Mouse (Mus musculus) B cell, adult 2 months (primary cell): Measurements from ENCODE around the gene Ctnnbl1.

Source experiments
- DNase-seq, 2 experiments: peaks; one replicate each; pipeline ENCODE4 v3.0.0; 2022

Gene Ctnnbl1

DNA sequence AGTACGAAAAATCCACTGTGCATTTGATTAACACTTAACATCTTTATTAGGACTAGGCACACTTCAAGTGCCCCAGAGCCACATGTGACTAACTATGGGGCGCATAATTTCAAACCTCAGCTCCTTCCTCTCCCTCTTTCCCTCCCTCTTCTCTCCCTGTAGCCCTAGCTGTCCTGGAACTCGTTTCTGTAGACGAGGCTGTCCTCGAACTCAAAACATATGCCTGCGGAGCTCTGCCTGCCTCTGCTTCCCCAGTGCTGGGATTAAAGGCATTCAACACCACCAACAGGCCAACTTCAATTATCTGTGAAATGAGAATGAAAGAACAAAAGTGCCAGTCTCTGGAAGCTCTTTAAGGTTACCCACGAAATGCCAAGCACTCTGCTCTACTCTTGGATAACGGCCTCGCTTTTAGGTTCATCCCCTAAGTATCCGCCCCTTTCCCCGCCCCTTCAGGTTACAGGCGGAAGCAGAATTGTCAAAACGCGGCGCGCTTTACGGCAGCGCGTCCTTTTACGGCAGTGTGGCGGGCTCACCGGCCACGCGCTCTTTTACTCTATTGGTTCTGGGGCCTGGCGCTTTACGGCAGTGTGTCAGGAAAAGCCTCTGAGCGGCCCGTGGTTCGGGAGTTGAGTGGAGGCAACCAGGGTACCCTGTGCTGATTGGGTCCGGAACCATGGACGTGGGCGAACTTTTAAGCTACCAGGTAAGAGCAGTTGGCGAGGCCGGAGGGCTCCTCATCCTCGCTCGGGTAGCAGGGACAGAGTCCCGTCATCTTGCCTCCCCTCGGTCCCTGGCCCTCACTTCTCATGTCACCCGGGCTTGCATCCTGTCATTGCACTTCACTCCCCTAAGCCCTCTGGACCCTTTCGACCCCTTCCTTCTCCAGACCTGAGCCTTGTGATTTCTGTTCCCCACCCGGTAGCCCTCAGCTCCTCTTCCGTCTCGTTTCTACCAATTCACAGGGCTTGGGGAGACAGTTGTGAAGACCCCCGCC lies at the start of gene Ctnnbl1:
Gene Ctnnbl1, plus strand, starts transcription at position 548 of the 997 bp plus-strand sequence.
- peak; percentile 99 for DNase-seq

DNA sequence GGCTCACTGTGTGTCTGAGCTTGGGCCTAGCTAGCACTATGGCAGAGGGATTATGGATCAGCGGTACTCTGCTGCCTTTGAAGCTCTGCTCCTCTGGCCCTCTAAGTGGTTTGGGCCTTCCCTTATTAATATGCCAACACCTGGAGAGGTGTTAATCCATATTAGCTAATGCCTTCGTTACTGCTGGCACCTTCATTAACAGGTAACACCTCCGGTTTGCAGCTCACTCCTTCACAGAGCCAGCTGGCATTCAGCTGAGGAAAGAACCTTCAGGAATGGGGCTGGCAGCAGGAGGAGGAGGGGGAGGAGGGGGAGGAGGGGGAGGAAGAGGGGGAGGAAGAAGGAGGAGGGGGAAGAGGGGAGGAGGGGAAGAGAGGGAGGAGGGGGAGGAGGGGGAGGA lies 49.7 kb upstream of the Ctnnbl1 start:
- DNase-seq, result no peak

DNA sequence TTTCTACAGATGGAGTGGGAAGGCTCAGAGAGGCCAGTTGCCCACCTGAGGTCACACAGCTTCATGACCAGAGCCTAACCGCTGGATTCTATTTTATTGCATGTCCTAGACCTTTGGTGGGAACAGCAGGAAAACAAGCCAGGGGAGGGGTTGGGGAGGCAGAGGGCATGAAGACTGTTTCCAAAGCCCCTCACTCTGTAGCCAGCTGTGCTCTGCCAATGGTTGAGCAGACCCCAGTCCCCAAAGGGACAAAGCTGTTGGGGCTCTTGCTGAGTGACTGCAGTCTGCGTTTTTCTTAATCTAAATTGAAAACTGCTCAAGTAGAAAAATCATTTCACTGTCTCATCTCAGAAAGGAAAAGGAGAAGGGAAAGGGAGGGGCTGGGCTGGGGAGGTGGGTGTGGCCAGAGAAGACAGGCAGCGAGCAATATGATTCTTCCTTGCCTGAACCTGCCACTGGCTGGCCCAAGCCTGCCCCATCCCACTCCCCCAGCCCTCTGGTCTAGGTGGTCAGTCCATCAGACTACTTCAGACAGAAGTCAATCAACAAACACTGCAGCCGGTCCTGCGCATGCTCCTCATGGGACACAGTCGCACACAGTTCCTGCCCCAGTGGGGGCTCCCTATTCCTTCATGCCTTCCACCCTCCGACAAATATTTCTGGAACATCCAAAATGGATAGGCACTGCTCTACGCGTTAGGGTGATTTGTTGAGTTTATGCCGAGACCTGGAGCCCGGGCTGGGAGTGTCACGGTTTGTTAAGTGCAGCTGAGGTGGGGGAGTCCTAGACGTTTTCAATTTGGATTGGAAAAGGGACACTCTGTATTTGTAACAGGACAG lies 45.7 kb upstream of the Ctnnbl1 start:
- DNase-seq, result no peak

DNA sequence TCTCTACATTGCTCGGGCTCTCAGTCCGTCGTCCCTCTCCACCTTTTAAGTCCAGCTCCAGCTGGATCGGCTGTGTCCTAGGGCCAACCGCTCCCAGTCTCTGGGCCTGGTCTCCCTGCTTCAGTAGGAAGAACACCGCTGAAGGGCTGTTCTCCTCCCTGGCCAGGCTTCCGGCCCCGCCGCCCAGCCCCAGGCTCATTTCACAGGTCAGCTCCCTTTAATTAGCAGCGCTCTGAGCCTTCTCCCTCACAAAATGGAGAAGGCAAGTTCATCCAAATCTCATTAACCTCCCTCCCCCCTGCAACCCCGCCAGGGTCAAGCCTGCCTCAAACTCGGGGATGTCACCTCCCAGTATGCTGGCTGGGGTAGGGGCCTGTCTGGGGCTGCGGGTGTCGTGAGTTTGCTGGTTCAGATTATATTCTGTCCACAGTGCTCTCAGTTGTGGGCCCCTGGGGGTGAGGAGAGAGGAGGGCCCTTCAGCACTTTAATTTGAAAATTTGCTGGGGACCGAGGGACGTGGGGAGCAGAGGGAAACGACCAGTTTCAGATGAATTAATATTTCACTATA lies 44.8 kb upstream of the Ctnnbl1 start:
- DNase-seq, result no peak

DNA sequence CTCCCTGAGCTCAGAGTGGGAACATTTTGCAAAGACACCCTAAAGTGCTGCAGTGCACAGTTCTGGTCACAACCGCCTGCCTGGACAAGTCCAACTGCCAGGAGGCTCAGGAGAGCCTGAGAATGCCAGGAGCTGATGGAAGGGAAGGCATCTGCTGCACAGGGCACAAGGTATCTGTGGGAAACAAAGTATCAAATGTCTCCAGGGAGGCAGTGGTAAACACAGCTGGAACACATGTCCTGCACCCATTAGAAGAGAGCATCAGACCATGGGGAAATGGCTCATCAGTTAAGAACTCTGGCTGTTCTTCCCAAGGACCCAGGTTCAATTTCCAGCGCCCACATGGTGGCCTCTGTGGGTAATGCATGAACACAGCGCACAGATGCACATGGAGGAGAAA lies 43.6 kb upstream of the Ctnnbl1 start:
- DNase-seq, result no peak

DNA sequence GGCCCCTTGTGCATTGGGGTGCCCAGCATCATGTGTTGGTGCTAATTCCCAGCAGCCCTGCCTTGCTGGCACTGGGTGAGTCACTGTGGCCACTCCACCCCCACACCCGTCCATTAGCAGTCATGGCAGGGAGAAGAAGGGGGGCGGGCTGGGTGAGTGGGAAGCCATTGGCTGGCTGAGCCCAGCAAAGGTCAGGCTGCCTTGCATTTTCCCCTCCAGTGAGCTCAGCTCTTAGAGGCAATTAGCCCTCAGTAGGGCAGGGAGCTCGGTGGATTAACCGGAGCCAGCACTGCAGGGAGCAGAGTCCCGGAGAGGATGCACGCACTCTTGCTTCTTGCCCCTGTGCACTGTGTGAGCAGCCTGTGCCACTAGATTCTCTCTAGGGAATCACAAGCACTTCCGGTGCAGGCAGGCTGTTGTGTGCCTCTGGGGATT lies 40.9 kb upstream of the Ctnnbl1 start:
- peak in 1 of 2 experiments; percentile 11 for DNase-seq

DNA sequence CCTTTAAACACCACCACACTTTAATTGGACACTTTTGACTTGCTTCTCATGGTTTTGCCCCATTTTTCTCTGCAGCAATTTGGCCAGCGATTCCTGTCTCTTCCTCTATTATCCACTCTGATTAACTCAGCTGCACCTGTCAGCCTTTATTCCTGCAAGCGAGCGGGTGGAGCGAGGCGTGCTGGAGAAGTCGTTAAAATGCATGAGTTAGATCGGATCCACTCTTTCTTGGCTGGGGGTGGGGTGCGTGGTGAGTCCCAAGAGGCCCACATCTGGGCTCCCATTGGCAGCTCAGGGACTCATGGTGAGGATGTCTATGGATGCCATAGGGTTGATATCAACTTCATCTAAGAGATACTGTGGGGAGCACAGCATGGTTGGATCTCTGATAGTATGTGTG lies 34.0 kb upstream of the Ctnnbl1 start:
- DNase-seq, result no peak

DNA sequence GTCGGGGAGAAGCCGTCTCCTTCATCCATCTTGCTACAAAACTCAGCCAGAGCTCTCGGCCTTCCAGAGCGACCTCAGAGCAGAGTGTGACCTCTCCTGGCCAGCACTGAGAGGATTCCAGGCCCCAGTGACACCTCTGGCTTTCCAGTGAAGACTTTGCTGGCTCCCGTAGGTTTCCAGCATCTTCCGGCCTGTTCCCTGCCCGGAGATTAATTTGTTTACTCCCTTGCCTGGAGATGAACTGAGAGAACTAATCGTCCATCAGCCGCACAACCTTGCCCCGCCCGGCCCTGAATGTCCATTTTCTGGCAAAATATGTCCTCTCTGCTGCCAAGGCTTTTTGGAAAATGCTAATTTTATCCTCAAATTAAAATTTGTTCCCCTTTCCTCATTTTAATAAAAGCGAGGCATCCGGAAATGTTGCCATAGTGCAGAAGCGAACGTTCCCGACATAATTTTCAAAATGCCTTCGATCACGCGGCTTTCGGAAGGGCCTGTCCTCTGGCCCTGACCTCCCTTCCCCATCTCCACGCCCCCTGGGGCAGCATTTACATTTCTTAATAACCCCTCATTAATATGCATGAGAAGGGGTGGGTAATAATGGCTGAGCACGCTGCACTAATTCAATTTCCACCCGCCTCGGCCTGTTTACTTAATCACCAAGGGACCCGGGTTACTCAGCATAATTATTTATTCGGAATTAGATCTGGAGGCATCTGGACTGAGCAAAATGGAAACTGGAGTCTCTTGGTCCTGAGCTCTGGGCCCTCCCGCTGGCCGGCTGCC lies 32.0 kb upstream of the Ctnnbl1 start:
- no peak for DNase-seq

DNA sequence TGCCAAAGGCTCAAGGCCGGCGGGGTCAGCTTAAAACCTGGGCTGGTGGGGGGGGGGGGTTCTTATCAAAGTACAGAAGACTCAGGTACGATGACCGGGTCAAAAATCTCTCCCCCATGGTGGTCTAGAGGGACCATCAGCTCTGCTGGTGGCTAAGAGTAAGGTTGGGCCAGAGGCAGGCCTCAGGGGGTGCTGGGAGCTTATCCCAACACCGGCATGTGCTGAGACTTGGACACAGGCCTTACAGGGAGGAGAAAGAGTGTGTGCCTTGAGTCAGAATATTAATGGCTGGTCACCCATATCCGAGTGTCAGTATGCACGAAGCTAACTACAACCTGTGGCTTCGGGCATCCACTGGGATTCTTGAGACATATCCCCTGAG lies 31.4 kb upstream of the Ctnnbl1 start:
- no peak for DNase-seq

DNA sequence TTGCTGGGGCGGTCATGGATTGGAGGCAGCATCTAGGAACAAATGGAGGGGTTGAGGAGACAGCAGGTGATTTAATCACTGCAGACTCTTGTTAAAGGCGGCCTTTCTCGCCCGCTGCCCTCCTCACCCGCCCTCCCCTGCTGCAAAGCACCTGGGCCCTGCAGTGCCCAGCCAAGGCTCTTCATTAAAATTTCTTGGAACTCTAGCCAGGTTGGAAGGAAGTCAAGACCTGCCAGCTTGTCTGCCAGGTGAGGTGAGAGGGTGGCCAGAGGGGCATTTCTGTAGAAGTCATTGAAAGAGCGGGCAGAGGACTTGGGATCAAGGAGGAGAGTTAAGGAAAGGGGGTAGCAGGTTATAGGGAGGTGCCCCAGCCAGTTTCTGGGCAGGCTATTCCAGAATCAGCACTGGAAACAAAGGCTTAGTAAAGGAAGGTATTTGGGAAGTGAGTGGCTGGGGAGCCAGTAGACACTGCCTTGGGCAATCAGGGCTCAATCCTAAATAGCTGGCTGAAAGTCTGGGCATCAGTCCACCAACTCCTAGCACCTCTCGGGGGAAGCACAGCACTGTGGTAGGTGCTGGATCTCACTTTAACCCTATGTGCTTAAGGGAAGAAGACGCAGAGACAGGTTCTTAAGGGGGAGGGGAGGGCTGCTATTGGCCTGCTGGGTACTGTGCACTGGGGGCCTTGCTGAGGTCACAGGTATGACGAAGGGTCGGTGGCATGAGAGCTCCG lies 29.8 kb upstream of the Ctnnbl1 start:
- no peak for DNase-seq

DNA sequence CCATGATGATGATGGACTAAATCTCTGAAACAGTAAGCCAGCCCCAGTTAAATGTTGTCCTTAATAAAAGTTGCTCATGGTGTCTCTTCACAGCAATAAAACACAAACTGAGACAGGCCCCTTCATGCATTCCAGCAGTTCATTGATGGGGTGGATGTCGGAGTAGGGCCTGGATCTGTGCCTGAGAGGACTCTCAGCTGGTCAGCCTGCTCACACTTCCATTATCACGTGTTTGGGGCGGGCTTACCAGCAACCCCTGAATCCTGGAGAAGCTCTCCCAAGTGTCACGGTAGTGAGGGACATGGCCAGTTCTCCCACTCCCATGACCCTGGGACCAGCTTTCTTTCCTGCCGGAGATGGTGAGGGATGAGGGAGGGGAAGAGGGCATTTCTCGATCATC lies 24.5 kb upstream of the Ctnnbl1 start:
- DNase-seq, result no peak

DNA sequence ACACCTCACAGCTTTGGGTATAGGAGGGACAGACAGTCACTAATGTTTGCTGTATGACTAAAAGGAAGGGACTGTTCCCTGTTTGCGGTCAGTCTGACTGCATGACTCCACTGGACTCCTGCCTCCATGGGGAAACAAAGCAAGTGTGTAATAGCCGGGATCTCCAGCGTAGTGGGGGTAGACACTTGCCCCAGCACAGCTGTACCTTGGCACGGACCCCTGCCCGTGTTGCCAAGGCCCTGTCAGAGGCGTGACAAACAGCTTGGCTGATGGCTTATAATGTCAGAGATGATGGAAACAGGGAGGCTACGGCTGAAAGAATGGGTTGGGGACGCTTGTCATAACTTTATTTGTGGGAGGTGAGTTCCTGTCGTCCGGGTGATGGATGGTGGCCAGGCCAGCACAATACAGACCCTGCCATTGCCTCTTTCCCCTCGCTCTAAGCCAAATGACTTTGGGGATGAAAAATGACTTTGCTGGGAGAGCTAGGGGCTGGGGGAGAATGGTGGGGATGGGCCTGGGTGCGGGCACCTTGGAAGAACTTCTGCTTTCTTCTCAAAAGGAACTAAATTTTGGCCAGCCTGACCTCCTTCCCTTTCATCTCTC lies 21.5 kb upstream of the Ctnnbl1 start:
- no peak for DNase-seq

DNA sequence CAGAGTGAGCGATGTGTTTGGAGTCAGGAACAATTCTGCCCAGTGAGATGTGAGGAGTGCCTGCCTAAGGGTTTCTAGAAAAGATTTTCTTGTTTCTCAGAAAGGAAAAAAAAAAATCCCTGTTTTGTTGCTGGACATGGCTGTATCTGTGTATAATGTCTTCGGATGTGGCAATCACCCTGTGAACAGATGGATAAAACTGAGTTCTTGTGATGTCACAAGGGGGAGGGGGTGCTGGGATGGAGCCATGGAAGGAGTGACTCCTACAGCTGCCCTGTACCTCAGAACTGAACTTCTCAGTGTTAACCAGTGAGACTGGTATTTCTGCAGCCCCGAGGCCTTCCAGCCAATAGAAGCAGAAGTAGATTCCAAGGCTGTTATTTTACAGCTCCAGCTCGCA lies 18.8 kb upstream of the Ctnnbl1 start:
- DNase-seq, result no peak

DNA sequence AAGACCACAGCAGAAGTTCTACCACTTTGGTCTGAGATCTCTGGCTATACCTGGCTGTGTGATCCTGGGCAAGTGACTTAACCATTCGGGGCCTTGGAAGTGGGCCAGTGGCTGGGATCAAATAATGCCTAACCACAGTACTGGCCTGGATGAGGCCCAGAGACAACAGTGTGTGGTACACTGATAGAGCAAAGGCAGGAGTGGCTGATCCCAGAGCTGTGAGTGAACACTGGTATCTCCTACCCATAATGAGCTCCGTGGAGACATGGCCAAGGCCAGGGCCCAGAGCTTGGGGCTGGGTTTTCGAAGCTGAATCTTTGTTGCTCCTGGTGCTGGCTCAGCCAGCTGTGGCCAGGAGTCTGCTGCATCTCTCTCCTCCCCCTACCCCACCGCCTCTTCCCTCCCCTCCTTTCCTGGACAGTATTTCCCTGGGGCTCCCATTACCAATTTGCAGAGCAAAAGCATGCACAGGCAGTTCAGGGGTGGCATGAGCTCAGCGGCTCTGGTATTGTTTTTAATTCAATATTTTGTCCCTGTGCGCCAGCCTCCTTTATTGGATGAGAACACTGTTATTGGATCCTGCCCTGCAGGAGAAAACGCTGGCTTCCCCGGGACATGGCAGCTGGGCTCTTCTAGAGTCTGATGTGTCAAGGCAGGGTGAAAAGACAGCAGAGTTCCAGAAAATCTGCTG lies 13.2 kb upstream of the Ctnnbl1 start:
- no peak for DNase-seq

DNA sequence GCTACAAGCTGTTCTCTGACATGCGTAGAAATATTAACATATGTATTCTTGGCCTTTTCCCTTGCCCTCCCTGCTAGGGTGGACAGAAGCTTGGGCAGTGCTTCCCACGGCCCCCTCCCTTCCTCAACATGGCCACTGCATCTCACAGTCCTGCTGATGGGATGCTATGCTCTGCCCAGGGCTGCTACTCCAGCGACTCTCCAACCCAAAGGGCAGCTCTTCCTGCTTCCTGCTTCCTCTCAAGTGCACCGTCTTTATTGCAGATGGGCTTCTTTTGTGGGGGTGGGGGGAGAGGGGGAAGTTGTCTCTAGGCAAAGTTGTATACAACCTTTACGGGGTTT lies 12.7 kb upstream of the Ctnnbl1 start:
- DNase-seq, result no peak

DNA sequence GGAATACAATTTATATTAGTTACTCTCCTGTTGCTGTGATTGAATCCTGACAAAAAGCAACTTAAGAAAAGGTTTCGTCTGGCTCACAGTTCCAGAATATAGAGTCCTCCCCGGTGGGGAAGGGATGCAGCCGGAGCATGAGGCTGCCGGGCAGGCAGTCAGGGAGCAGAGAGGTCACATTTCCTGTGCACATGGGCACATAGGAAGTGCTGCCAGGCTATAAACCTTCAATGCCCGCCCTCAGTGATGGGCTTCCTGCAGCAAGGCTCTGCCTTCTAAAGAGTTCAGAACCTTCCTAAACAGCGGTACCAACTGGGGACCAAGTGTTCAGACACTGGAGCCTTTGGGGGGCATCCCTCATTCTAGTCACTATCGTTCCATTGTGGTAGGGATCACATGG lies 7.4 kb downstream of the Ctnnbl1 start:
- peak; percentile 5 to 6 for DNase-seq

DNA sequence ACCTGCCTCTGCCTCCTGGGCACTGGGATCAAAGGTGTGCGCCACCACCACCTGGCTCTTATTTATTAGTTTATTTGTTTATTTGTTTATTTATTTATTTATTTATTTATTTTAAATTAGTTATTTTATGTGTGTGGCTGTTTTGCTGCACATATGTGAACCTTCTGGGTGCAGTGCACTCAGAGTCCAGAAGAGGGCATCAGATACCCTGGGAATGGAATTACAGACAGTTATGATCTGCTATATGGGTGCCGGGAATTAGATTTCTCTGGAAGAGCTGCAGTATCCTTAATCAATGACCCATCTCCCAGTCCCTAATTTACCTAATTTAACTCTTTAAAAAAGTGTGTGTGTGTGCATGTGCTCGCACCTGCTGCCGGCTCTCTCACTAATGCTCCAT lies 8.5 kb downstream of the Ctnnbl1 start:
- DNase-seq, result peak; percentile 5 to 21

DNA sequence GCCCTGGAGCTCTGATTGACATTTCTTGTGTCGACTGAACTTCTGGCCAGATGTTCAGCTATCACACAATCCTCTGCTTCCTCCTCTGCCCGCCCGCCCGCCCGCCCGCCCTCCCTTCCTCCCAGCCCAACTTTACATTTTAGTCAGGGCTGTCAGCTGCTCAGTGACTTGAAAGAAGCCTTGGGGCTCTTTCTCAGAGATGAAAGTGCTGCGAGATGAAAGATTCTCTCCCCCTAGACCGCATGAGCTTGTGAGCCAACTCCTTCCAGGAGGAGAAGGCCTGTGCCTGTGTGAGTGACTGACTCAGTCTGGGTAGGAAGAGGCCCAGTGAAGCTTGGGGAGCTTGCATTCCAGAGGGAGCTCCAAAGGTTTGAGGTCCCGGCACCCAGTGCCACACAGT lies 9.4 kb downstream of the Ctnnbl1 start:
- no peak for DNase-seq

DNA sequence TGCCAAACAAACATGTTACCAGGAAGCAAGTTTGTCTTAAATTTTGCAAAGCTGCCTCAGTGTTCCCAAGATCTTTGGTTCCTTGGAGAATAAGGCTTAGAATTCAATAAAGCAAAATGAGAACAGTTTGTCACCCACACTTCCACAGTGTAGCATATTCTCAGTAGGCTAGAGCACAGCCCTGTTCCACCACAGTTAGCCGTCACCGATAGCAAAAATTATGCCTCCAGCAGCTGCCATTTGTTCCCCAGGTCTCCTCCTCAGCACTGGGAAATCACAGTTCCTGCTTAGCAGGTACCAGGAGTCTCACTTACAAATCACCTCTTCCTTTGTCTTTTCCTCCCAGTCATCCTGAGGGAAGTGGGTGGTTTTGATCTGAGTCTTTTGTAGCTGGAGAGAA lies 10.8 kb downstream of the Ctnnbl1 start:
- DNase-seq, result no peak

DNA sequence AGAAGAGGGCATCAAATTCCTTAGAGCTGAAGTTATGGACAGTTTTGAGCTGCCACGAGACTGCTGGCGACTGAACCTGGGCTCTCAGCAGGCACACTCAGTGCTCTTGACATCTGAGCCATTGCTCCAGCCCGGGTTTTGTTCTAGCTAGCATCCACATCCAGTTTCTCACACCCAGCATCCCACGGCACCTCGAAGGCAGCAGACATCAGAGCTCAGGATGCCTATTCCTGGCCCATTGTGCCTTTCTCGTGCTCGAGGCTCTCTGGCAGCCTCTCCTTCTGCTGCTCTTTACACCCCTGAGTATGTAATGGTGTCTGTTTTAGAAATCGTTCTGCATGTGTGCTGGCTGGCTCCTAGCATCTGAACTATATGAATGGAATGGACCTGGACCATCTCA lies 13.3 kb downstream of the Ctnnbl1 start:
- no peak for DNase-seq
